Mouse (Mus musculus) C2C12 (cell line): Measurements from ENCODE around the gene Hrk.

Experiments
- CEBPB ChIP-seq: IDR thresholded peaks from one replicate; pipeline ENCODE4 v1.6.1; 2011; ENCODE audit warnings: low read depth, mild to moderate bottlenecking, control low read depth, moderate library complexity
- CTCF ChIP-seq: IDR thresholded peaks from one replicate; pipeline ENCODE4 v1.5.1; 2011; ENCODE audit not compliant: control insufficient read depth, insufficient read depth, insufficient read length
- MAX ChIP-seq: IDR thresholded peaks from one replicate; pipeline ENCODE4 v1.6.1; 2011; ENCODE audit warnings: mild to moderate bottlenecking, control low read depth
- MYOD1 ChIP-seq: IDR thresholded peaks from one replicate; pipeline ENCODE4 v1.6.1; 2011; ENCODE audit warnings: low read depth; ENCODE audit not compliant: control insufficient read depth, insufficient read length
- MYOG ChIP-seq: IDR thresholded peaks from one replicate; pipeline ENCODE4 v1.6.1; 2011; ENCODE audit not compliant: control insufficient read depth, insufficient read length; ENCODE audit errors: extremely low read depth
- USF1 ChIP-seq: IDR thresholded peaks from one replicate; pipeline ENCODE4 v1.6.1; 2011; ENCODE audit warnings: low read depth, mild to moderate bottlenecking, control low read depth, moderate library complexity

- TF ChIP-seq CTCF (no peak), MYOG (no peak), USF1 (no peak), MAX (no peak), MYOD1 (no peak), CEBPB (no peak)
These were observed 22.0 kb upstream of the Hrk start for GRCm38 (mm10) chr5:118142471-118142870.
